Mouse (Mus musculus): ENCODE results near the gene Ptdss2.

- no peak for TF ChIP-seq POLR2A (IDR thresholded peaks at IDR 0.05; ENCODE audit: low read depth, low read length)
- peak; percentile 98 for TF ChIP-seq CTCF (conservative IDR thresholded peaks at IDR 0.05; ENCODE audit: insufficient read depth, insufficient read length, low read depth, low read length)
Measured at GRCm38 (mm10) chr7:141176173-141176572, 54.0 kb downstream of the Ptdss2 start.

Data from kidney, adult 2 months (tissue).